In the genomic region with DNA sequence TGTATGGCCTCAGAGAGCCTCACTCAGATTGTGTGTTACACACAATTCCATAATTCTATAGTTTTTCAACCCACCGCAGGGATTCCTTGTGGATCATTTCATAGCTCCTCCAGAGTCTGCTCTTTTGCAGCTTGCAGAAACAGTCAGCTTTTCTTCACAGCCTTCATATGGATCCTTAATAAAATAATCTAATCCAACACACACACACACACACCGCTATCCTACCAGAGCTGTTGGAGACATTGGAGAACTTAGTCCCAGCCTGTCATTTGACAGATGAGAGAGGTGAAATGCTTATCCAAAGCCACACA, we compare ENCODE assay signal across 8 mouse cellular contexts.
DNase-seq lines count a peak whose midpoint lies in the region; ATAC-seq and TF ChIP-seq lines count a peak whose summit lies in the region.

No protein-coding gene starts in this region.

- peaks cover 13% of the 10 kb centered on the region for H3K4me1 ChIP-seq in intestine, embryonic 14.5 days (replicated peaks; ENCODE audit: control insufficient read depth, insufficient read depth, low read length)
- H3K4me1 ChIP-seq in intestine, postnatal 0 days (replicated peaks; ENCODE audit: control insufficient read depth, insufficient read depth, low read length): peaks cover 6% of the 10 kb centered on the region
- peaks cover 4% of the 10 kb centered on the region; the same call in 1 of the 2 replicates for H3K4me1 ChIP-seq in embryonic facial prominence, embryonic 11.5 days (ENCODE audit: control insufficient read depth, insufficient read depth, low read length)
- H3K4me1 ChIP-seq in hindbrain, embryonic 11.5 days (replicated peaks; ENCODE audit: control insufficient read depth, insufficient read depth, low read length): no peaks in the 10 kb centered on the region
- H3K4me1 ChIP-seq in midbrain, embryonic 16.5 days (ENCODE audit: control insufficient read depth, insufficient read depth, low read length): peaks cover 14% of the 10 kb centered on the region

- no peak for DNase-seq in intestine, embryonic 14.5 days (ENCODE audit: low spot score)
- no peak for DNase-seq in embryonic facial prominence, embryonic 11.5 days (ENCODE audit: low spot score)
- no peak for DNase-seq in hindbrain, embryonic 11.5 days (ENCODE audit: low spot score)
- DNase-seq in adrenal gland, adult 18-20 months (ENCODE audit: low spot score in 2 of 2): no peak
- DNase-seq in adrenal gland, postnatal 36 days: no peak
- no peak for DNase-seq in cerebellum, adult 8-10 months

- peak overlapping the region; percentile 17 for H3K9ac ChIP-seq in intestine, embryonic 14.5 days (ENCODE audit: low read length)
- no peak overlapping the region for H3K9ac ChIP-seq in intestine, postnatal 0 days (ENCODE audit: low read depth, low read length)
- peak overlapping the region; percentile 78 for H3K9ac ChIP-seq in embryonic facial prominence, embryonic 11.5 days (replicated peaks; ENCODE audit: low read length)
- H3K9ac ChIP-seq in hindbrain, embryonic 11.5 days (ENCODE audit: low read depth, low read length): peak overlapping the region; percentile 31; the same call in 1 of the 2 replicates
- peak overlapping the region; percentile 90 for H3K9ac ChIP-seq in midbrain, embryonic 16.5 days (ENCODE audit: low read depth, low read length)

- ATAC-seq in intestine, embryonic 14.5 days (replicated peaks; ENCODE audit: low FRiP score, low TSS enrichment, low read depth): no peak
- no peak for ATAC-seq in intestine, postnatal 0 days
- no peak for ATAC-seq in embryonic facial prominence, embryonic 11.5 days (replicated peaks; ENCODE audit: insufficient number of reproducible peaks, low FRiP score, low TSS enrichment, low read depth)
- no peak for ATAC-seq in hindbrain, embryonic 11.5 days (ENCODE audit: low FRiP score)
- ATAC-seq in midbrain, embryonic 16.5 days: peak; percentile 15; the same call in 1 of the 2 replicates

- TF ChIP-seq CTCF in intestine, postnatal 0 days (IDR thresholded peaks at IDR 0.05; ENCODE audit: low read depth): no peak

- H3K36me3 ChIP-seq in intestine, embryonic 14.5 days (ENCODE audit: control insufficient read depth, insufficient read depth, low read length): no peaks in the 10 kb centered on the region
- H3K36me3 ChIP-seq in intestine, postnatal 0 days (ENCODE audit: control insufficient read depth, insufficient read depth): no peaks in the 10 kb centered on the region
- H3K36me3 ChIP-seq in embryonic facial prominence, embryonic 11.5 days (replicated peaks; ENCODE audit: control insufficient read depth, insufficient read depth, low read depth, low read length): no peaks in the 10 kb centered on the region
- H3K36me3 ChIP-seq in hindbrain, embryonic 11.5 days (ENCODE audit: control insufficient read depth, insufficient read depth, low read length): no peaks in the 10 kb centered on the region
- no peaks in the 10 kb centered on the region for H3K36me3 ChIP-seq in midbrain, embryonic 16.5 days (ENCODE audit: control insufficient read depth, insufficient read depth, low read length)

- WGBS in intestine, embryonic 14.5 days: 64% methylated on average over 2 of the region's 2 CpGs
- WGBS in intestine, postnatal 0 days: 71% methylated on average over 2 of the region's 2 CpGs
- WGBS in embryonic facial prominence, embryonic 11.5 days: 68% methylated on average over 2 of the region's 2 CpGs
- 62% methylated on average over 2 of the region's 2 CpGs for WGBS in hindbrain, embryonic 11.5 days
- WGBS in midbrain, embryonic 16.5 days: 42% methylated on average over 2 of the region's 2 CpGs

- H3K9me3 ChIP-seq in intestine, embryonic 14.5 days (ENCODE audit: control insufficient read depth, low read length): no peaks in the 10 kb centered on the region
- H3K9me3 ChIP-seq in intestine, postnatal 0 days (ENCODE audit: control insufficient read depth): no peaks in the 10 kb centered on the region
- no peaks in the 10 kb centered on the region for H3K9me3 ChIP-seq in embryonic facial prominence, embryonic 11.5 days (replicated peaks; ENCODE audit: control insufficient read depth, low read length)
- no peaks in the 10 kb centered on the region for H3K9me3 ChIP-seq in hindbrain, embryonic 11.5 days (ENCODE audit: control insufficient read depth, low read length)
- H3K9me3 ChIP-seq in midbrain, embryonic 16.5 days (replicated peaks; ENCODE audit: control insufficient read depth, low read length, poor library complexity, severe bottlenecking): no peaks in the 10 kb centered on the region

- H3K27me3 ChIP-seq in intestine, embryonic 14.5 days (replicated peaks; ENCODE audit: control insufficient read depth, insufficient read depth, low read length): no peaks in the 10 kb centered on the region
- H3K27me3 ChIP-seq in intestine, postnatal 0 days (replicated peaks; ENCODE audit: control insufficient read depth, insufficient read depth, low read length): no peaks in the 10 kb centered on the region
- no peaks in the 10 kb centered on the region for H3K27me3 ChIP-seq in embryonic facial prominence, embryonic 11.5 days (ENCODE audit: control insufficient read depth, insufficient read depth, low read length)
- no peaks in the 10 kb centered on the region for H3K27me3 ChIP-seq in hindbrain, embryonic 11.5 days (ENCODE audit: control insufficient read depth, insufficient read depth, low read length)
- H3K27me3 ChIP-seq in midbrain, embryonic 16.5 days (ENCODE audit: control insufficient read depth, insufficient read depth, low read depth, low read length): no peaks in the 10 kb centered on the region

- H3K4me3 ChIP-seq in intestine, embryonic 14.5 days (ENCODE audit: low read depth, low read length): no peak overlapping the region
- H3K4me3 ChIP-seq in intestine, postnatal 0 days (ENCODE audit: low read depth, low read length): no peak overlapping the region
- H3K4me3 ChIP-seq in embryonic facial prominence, embryonic 11.5 days (ENCODE audit: low read depth, low read length): no peak overlapping the region
- H3K4me3 ChIP-seq in hindbrain, embryonic 11.5 days (ENCODE audit: low read depth, low read length): no peak overlapping the region
- no peak overlapping the region for H3K4me3 ChIP-seq in midbrain, embryonic 16.5 days (ENCODE audit: low read depth, low read length)

- H3K4me2 ChIP-seq in intestine, embryonic 14.5 days (ENCODE audit: low read length): peak overlapping the region; percentile 82
- no peak overlapping the region for H3K4me2 ChIP-seq in intestine, postnatal 0 days (replicated peaks; ENCODE audit: low read depth)
- H3K4me2 ChIP-seq in embryonic facial prominence, embryonic 11.5 days (ENCODE audit: low read depth, low read length): no peak overlapping the region
- no peak overlapping the region; the same call in 1 of the 2 replicates for H3K4me2 ChIP-seq in hindbrain, embryonic 11.5 days (replicated peaks; ENCODE audit: low read depth, low read length)
- H3K4me2 ChIP-seq in midbrain, embryonic 16.5 days (ENCODE audit: low read length): peak overlapping the region; percentile 91

- no peak overlapping the region for H3K27ac ChIP-seq in intestine, embryonic 14.5 days (ENCODE audit: low read depth)
- H3K27ac ChIP-seq in intestine, postnatal 0 days (ENCODE audit: low read depth, low read length): no peak overlapping the region
- H3K27ac ChIP-seq in embryonic facial prominence, embryonic 11.5 days (replicated peaks; ENCODE audit: low read depth, low read length): no peak overlapping the region
- peak overlapping the region; percentile 65; the same call in 1 of the 2 replicates for H3K27ac ChIP-seq in hindbrain, embryonic 11.5 days (ENCODE audit: low read depth, low read length)
- peak overlapping the region; percentile 87 for H3K27ac ChIP-seq in midbrain, embryonic 16.5 days (ENCODE audit: low read length)

Comparison
In these comparisons a context has a peak if more than half of its experiments do, and no peak if none do; other contexts are left out.
1. H3K4me2 ChIP-seq: peak in intestine, embryonic 14.5 days (single experiment) and midbrain, embryonic 16.5 days (single experiment); none in intestine, postnatal 0 days (single experiment), embryonic facial prominence, embryonic 11.5 days (single experiment) and hindbrain, embryonic 11.5 days (single experiment).
2. H3K27ac ChIP-seq: peak in hindbrain, embryonic 11.5 days (single experiment) and midbrain, embryonic 16.5 days (single experiment); none in intestine, embryonic 14.5 days (single experiment), intestine, postnatal 0 days (single experiment) and embryonic facial prominence, embryonic 11.5 days (single experiment).